Mouse (Mus musculus): ENCODE data around the gene Fam214a. TPM values are rescaled to one million over a fixed set of nuclear protein-coding genes. Genes with fewer than 3 reads are reported as not detected.
A peak's percentile ranks its signal among the peaks of the same experiment; 100 is the strongest.

The Fam214a gene
- polyA plus RNA-seq, 1 experiment = 5.1 TPM

DNA sequence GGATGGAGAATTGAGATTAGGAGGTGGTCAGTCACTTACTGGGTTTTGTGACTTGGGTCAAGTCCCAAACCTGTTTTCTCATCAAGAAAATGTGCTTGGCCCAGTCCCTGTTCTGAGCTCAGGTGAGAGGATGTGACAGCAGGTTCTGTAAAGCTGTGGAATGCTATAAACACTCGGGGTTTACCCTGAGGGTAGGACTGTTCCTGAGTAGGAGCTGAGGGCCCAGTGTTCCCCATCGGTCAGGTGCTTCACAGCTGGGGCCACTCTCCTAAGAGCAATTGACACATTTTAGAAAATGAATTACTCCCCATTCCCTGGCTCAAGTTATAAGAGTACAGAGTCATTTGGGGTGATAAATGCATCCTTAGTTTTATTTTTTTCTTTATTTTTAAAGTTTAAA lies 11.3 kb downstream of the Fam214a start:
- H3K4me3 ChIP-seq (replicated peaks) = no peak overlapping the region
- H3K4me1 ChIP-seq = peaks cover 37% of the 10 kb centered on the region
- 0 out of 2 replicates have a peak, but pooled peaks cover 3% of the 10 kb centered on the region for H3K9me3 ChIP-seq
- peaks cover 98% of the 10 kb centered on the region for H3K36me3 ChIP-seq (replicated peaks; ENCODE audit: low read length)
- no peaks in the 10 kb centered on the region for H3K27me3 ChIP-seq (replicated peaks)
- TF ChIP-seq GATA1 (IDR thresholded peaks at IDR 0.05; ENCODE audit: borderline replicate concordance, low read length) (no peak), FLI1 (IDR thresholded peaks at IDR 0.05; ENCODE audit: low read length) (no peak)

DNA sequence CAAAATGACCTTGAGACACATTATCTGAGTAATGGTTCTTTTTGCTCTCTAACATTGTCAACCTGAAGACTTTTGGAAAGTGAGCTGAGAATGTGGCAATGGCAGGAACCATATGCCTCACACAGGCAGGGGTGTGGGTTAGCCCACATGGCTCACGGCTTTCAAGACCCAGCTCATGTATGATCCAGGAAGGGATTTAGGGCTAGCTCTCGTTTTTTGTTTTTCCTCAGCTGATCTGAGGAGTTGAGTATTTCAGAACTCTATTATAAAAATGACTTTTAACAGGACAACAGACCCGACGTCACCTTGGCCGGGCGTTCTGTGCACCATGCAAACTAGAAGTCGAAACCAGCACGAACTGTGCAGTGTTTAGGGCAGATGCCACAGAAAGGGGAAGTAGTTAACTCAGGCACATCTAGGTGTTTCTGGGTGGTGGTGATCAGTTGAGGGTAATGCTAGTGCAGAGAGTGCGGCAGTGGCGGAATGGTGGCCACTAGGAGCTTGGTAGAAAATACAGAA lies 12.2 kb downstream of the Fam214a start:
- peak overlapping the region; percentile 23 for H3K4me3 ChIP-seq (replicated peaks)
- no peak for TF ChIP-seq GATA1 (IDR thresholded peaks at IDR 0.05; ENCODE audit: borderline replicate concordance, low read length)
- H3K36me3 ChIP-seq (replicated peaks; ENCODE audit: low read length) = peaks cover 98% of the 10 kb centered on the region
- H3K4me1 ChIP-seq = peaks cover 39% of the 10 kb centered on the region
- 0 out of 2 replicates have a peak, but pooled peaks cover 3% of the 10 kb centered on the region for H3K9me3 ChIP-seq
- H3K27me3 ChIP-seq (replicated peaks) = no peaks in the 10 kb centered on the region

DNA sequence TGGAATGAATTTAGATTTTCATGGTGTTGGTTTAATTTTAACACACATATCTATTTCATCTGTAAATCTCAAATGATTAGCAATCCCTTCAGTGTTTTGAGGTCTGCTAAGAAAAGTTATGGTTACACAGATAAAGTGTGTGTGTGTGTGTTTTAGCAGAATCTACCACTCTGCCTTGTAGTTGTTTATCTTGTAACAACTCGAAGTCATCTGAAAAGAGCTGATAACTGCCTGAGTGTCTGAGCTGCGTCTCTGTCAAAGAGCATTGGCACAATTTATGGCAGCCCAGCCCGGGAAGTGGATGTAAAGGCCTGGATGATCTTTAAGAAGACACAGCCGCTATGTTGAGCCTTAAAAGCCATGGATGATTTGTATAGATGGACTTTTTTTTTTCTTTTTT lies 13.5 kb downstream of the Fam214a start:
- Histone ChIP-seq H3K9me3 (0 out of 2 replicates have a peak, but pooled peaks cover 3% of the 10 kb centered on the region), H3K4me1 (peaks cover 36% of the 10 kb centered on the region), H3K4me3 (replicated peaks) (no peak overlapping the region), H3K27me3 (replicated peaks) (no peaks in the 10 kb centered on the region), H3K36me3 (replicated peaks; ENCODE audit: low read length) (peaks cover 92% of the 10 kb centered on the region)
- no peak for TF ChIP-seq GATA1 (IDR thresholded peaks at IDR 0.05; ENCODE audit: borderline replicate concordance, low read length)
- TF ChIP-seq FLI1 (IDR thresholded peaks at IDR 0.05; ENCODE audit: low read length) = no peak

DNA sequence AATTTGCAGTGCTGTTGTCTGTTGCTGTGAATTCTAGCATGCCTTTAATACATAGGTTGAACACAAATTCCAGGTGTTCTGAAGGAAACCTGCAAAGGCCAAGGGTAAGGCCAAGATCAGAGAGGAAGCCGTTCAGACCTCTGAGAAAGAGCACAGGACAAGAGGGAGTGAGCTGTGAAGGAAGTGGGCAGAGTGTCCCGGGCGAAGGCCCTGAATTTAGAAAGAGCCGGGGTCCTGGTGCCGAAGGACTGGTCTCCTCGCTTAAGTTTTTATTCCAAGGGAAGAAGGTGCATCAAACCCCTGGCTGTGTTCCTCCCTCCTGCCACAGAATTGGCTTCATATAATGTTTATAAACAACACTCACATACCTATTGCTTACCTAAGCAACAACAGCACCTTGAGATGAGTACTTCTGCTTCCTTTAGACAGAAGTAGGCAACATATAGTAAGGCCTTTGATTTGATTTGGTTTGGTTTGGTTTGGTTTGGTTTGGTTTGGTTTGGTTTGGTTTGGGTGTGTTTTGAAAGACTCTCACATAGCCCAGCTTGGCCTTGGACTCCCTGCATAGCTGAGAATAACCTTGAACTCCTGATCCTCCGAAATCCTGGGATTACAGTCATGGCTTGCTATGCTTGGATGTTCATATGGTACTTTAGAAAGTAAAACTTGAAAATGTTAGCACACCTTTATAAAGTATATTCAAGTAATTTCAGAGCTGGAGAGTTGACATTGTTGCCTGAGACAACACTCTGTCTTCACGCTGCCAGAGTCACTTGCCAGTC lies 16.2 kb downstream of the Fam214a start:
- Histone ChIP-seq H3K27me3 (replicated peaks) (no peaks in the 10 kb centered on the region), H3K4me3 (replicated peaks) (no peak overlapping the region), H3K9me3 (0 out of 2 replicates have a peak, but pooled peaks cover 3% of the 10 kb centered on the region), H3K4me1 (peaks cover 57% of the 10 kb centered on the region), H3K36me3 (replicated peaks; ENCODE audit: low read length) (peaks cover 87% of the 10 kb centered on the region)
- TF ChIP-seq GATA1 (IDR thresholded peaks at IDR 0.05; ENCODE audit: borderline replicate concordance, low read length) (no peak), FLI1 (IDR thresholded peaks at IDR 0.05; ENCODE audit: low read length) (no peak)

DNA sequence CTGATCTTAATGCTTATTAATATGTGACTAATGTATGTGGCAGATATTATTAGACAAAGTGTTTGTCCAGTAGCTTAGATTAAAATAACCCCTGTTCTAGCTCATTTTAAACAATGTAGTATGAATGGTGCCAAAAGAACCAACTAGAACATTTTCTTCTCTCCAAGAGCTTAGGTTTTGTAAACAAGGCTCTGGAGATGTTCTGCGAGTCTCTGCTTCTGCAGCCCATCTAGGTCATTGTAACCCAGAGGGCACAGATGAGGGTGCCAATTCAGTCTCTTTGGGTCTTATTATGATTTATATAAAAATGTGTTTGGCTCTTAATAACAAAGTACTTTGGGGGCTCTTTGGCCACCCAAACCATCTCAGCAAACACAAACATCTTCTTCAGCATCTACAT lies 17.9 kb downstream of the Fam214a start:
- Histone ChIP-seq H3K36me3 (replicated peaks; ENCODE audit: low read length) (peaks cover 75% of the 10 kb centered on the region), H3K9me3 (0 out of 2 replicates have a peak, but pooled peaks cover 3% of the 10 kb centered on the region), H3K4me1 (peaks cover 71% of the 10 kb centered on the region), H3K4me3 (replicated peaks) (no peak overlapping the region), H3K27me3 (replicated peaks) (no peaks in the 10 kb centered on the region)
- TF ChIP-seq GATA1 (IDR thresholded peaks at IDR 0.05; ENCODE audit: borderline replicate concordance, low read length) (no peak), FLI1 (IDR thresholded peaks at IDR 0.05; ENCODE audit: low read length) (no peak)

DNA sequence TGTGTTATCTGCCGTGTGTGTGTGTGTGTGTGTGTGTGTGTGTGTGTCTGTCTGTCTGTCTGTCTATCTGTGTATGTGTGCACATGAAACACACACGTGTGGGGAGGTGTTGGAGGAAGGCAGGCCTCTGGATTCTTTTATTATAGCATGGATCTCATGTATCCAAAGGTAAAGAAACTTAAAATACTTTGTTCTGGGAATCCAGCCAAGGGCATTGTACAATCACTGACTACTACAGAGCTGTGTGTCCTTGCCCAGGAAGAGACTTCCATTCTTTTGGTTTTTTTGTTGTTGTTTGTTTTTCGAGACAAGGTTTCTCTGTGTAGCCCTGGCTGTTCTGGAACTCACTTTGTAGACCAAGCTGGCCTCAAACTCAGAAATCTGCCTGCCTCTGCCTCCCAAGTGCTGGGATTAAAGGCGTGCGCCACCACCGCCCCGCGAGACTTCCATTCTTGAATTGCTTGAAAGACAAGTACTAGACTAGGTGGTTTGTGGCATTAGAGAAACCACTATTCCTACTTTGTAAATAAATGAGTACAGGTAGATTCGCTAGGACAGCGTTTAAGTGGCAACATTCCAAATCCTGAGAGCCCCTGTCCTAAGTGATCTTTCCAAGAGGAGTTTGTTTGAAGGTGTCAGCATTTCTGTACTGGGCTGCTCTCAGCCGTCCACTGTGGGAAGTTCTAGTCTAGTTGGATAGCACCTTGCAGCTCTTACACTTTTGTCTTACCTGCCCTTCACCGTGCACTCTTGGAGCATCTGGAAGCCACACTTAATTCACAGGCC lies 18.7 kb downstream of the Fam214a start:
- H3K9me3 ChIP-seq = no peaks in the 10 kb centered on the region
- H3K36me3 ChIP-seq (replicated peaks; ENCODE audit: low read length) = peaks cover 67% of the 10 kb centered on the region
- peaks cover 74% of the 10 kb centered on the region for H3K4me1 ChIP-seq
- no peaks in the 10 kb centered on the region for H3K27me3 ChIP-seq (replicated peaks)
- TF ChIP-seq FLI1 (IDR thresholded peaks at IDR 0.05; ENCODE audit: low read length) (no peak), GATA1 (IDR thresholded peaks at IDR 0.05; ENCODE audit: borderline replicate concordance, low read length) (no peak)
- H3K4me3 ChIP-seq (replicated peaks) = no peak overlapping the region

DNA sequence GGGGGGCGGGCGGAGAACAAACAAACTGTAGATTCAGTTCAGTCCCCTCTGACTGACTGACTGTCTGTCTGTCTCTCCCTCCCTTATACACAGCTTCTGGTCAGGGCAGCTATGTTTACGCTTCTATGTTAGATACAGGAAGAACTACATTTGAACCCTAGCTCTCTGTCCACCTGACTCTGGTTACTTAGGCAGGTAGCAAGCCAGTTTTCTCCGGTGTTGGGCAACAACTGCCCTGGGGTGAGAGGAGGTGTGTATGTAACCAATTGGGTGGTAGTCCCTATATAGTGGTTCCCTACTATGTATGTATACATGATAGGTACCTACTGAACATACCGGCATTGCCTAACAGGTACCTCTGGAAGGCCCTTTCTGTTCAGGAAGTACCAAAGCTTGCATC lies 20.1 kb downstream of the Fam214a start:
- no peaks in the 10 kb centered on the region for H3K27me3 ChIP-seq (replicated peaks)
- no peak overlapping the region for H3K4me3 ChIP-seq (replicated peaks)
- TF ChIP-seq GATA1 (IDR thresholded peaks at IDR 0.05; ENCODE audit: borderline replicate concordance, low read length) (no peak), FLI1 (IDR thresholded peaks at IDR 0.05; ENCODE audit: low read length) (no peak)
- no peaks in the 10 kb centered on the region for H3K9me3 ChIP-seq
- H3K36me3 ChIP-seq (replicated peaks; ENCODE audit: low read length) = peaks cover 54% of the 10 kb centered on the region
- H3K4me1 ChIP-seq = peaks cover 76% of the 10 kb centered on the region

DNA sequence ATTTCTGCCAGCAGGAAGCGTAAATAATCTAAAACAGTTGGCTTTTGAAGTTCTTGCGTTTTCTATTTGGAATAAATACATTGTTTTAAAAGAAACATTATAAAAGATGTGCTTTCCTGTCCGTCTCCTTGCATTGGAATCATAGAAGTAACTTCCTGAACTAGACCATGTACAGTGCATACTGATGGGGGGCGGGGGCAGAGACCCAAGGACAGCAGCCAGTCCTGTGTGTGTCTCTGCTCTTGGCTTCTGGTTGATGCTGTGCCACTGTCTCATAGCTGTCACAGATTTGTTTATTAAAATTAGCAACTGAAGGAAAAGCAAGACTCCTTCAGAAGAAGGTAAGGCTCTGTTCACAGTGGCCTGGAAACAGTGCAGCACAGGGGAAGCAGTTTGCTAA lies 20.5 kb downstream of the Fam214a start:
- Histone ChIP-seq H3K27me3 (replicated peaks) (no peaks in the 10 kb centered on the region), H3K4me3 (replicated peaks) (no peak overlapping the region), H3K4me1 (peaks cover 76% of the 10 kb centered on the region), H3K36me3 (replicated peaks; ENCODE audit: low read length) (peaks cover 54% of the 10 kb centered on the region), H3K9me3 (no peaks in the 10 kb centered on the region)
- no peak for TF ChIP-seq GATA1 (IDR thresholded peaks at IDR 0.05; ENCODE audit: borderline replicate concordance, low read length)
- no peak for TF ChIP-seq FLI1 (IDR thresholded peaks at IDR 0.05; ENCODE audit: low read length)

DNA sequence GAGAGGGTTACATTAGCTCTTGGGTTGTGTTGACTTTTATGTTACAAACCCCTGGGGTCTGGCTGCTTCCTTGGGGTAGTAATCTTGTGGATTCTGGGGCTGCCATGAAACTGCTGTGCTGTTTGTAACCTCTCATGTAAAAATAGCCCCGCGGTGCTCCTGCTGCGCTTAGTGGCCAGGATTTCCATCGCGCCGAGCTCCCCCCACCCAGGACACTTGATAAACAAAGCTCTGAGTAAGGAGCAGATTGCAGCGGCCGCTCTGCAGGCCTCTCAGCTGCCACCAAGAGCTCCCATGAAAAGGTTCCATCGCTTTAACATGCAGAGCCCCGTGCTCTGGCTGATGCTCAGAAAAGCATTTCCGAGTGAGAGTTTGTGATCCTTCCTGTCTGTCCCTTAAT lies 22.1 kb downstream of the Fam214a start:
- Histone ChIP-seq H3K9me3 (no peaks in the 10 kb centered on the region), H3K4me1 (peaks cover 83% of the 10 kb centered on the region), H3K36me3 (replicated peaks; ENCODE audit: low read length) (peaks cover 52% of the 10 kb centered on the region), H3K27me3 (replicated peaks) (no peaks in the 10 kb centered on the region), H3K4me3 (replicated peaks) (peak overlapping the region; percentile 50)
- TF ChIP-seq FLI1 (IDR thresholded peaks at IDR 0.05; ENCODE audit: low read length) = no peak
- TF ChIP-seq GATA1 (IDR thresholded peaks at IDR 0.05; ENCODE audit: borderline replicate concordance, low read length) = no peak

DNA sequence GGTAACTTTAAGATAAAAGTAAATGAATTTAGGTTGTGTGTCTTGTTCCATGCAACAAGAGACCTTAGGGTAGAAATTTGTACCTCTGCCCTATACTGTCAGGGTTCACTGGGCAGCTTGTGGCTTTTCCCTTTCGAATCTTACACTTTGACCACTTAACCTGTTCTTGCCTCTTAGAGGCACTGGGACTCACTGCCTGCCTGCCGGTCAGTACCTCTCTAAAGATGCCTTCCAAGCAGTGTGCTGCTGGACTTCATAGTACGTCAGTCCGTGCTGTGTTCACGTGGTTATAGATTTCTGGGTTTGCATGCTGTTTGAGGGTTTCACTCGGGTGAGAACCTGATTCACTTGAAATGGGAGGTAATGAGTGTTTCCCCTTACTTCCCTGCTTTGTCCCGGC lies 22.7 kb downstream of the Fam214a start:
- Histone ChIP-seq H3K36me3 (replicated peaks; ENCODE audit: low read length) (peaks cover 48% of the 10 kb centered on the region), H3K9me3 (no peaks in the 10 kb centered on the region), H3K27me3 (replicated peaks) (no peaks in the 10 kb centered on the region), H3K4me3 (replicated peaks) (peak overlapping the region; percentile 92), H3K4me1 (peaks cover 87% of the 10 kb centered on the region)
- TF ChIP-seq GATA1 (IDR thresholded peaks at IDR 0.05; ENCODE audit: borderline replicate concordance, low read length) = no peak
- no peak for TF ChIP-seq FLI1 (IDR thresholded peaks at IDR 0.05; ENCODE audit: low read length)
